Mouse (Mus musculus) spleen, adult 10 weeks (tissue): ENCODE data around the gene Il3. TPM values are rescaled to one million over a fixed set of nuclear protein-coding genes. Genes with fewer than 3 reads are reported as not detected.

ENCODE experiments used
- polyA plus RNA-seq: library from polyadenylated mRNA; stranded (reverse); fragments of 350-450 nt; fragmentation: Illumina TruSeq; extraction: RNeasy Lipid Tissue Mini Kit (QIAGEN cat#74804); gene quantifications from one replicate; pipeline ENCODE4 v1.2.3, GENCODE M21; 2015; ENCODE audit warnings: low replicate concordance; ENCODE audit not compliant: insufficient read depth

Il3 gene
- polyA plus RNA-seq, result not detected

GRCm38 (mm10) chr11:54267177-54267576 is at the start of gene Il3:
TSS of gene Il3 (minus strand) at chr11:54267277.

GRCm38 (mm10) chr11:54303728-54304470 is 36.8 kb upstream of the Il3 start, which contains the start of gene Acsl6:
TSS of gene Acsl6 (plus strand) at chr11:54303798.

GRCm38 (mm10) chr11:54248940-54249717 is 17.9 kb downstream of the Il3 start, which contains the start of gene Csf2:
TSS of gene Csf2 (minus strand) at chr11:54249667.

Other genes with a start within 250 kb of the Il3 start
- 5.8 TPM for gene Slc22a4, start 239.2 kb downstream of the Il3 start, polyA plus RNA-seq
- gene Pdlim4, start 198.3 kb downstream of the Il3 start, polyA plus RNA-seq, result 9.6 TPM
- gene P4ha2, start 167.2 kb downstream of the Il3 start, polyA plus RNA-seq, result 3.6 TPM
- gene Csf2, start 17.6 kb downstream of the Il3 start, polyA plus RNA-seq, result 0.44 TPM
- 0.47 TPM for gene Acsl6, start 36.5 kb upstream of the Il3 start, polyA plus RNA-seq
- gene Meikin, start 103.4 kb upstream of the Il3 start, polyA plus RNA-seq, result not detected
- 25.6 TPM for gene Fnip1, start 170.9 kb upstream of the Il3 start, polyA plus RNA-seq